Mouse (Mus musculus) brown adipose tissue, adult 24 weeks (tissue): ENCODE measurements around the gene Ndufs5. TPM values are rescaled to one million over a fixed set of nuclear protein-coding genes. Genes with fewer than 3 reads are reported as not detected.

Experiments used
- H3K27ac ChIP-seq: fragments of 200-500 bp; replicated peaks from 2 replicates; pipeline ENCODE4 v1.5.1; 2012; ENCODE audit warnings: low read depth, mild to moderate bottlenecking, low read length
- H3K4me1 ChIP-seq: fragments of 200-500 bp; 2 replicates; pipeline ENCODE4 v1.6.1; 2012; ENCODE audit warnings: low read length, mixed read lengths; ENCODE audit not compliant: control insufficient read depth, insufficient read depth, insufficient read length
- H3K4me3 ChIP-seq: fragments of 200-500 bp; 2 replicates; pipeline ENCODE4 v1.5.1; 2012; ENCODE audit warnings: low read depth, mild to moderate bottlenecking, low read length, moderate library complexity; ENCODE audit not compliant: insufficient read depth
- polyA plus RNA-seq: library from polyadenylated mRNA; stranded (reverse); fragments of >200 nt; gene quantifications from 2 replicates; pipeline ENCODE4 v1.2.4, GENCODE M21; 2012; ENCODE audit not compliant: missing spikeins, insufficient read depth, insufficient read length

Gene Ndufs5
- polyA plus RNA-seq: 1,258 and 1,341 TPM in 2 replicates

GRCm38 (mm10) chr4:123717574-123718433 is at the start of gene Ndufs5:
Gene Ndufs5, minus strand, starts transcription at chr4:123718202.
- Histone ChIP-seq H3K4me1 (no peaks in the 10 kb centered on the region), H3K4me3 (peak within 1 kb of the TSS; percentile 88), H3K27ac (peak within 1 kb of the TSS; percentile 98)

DNA sequence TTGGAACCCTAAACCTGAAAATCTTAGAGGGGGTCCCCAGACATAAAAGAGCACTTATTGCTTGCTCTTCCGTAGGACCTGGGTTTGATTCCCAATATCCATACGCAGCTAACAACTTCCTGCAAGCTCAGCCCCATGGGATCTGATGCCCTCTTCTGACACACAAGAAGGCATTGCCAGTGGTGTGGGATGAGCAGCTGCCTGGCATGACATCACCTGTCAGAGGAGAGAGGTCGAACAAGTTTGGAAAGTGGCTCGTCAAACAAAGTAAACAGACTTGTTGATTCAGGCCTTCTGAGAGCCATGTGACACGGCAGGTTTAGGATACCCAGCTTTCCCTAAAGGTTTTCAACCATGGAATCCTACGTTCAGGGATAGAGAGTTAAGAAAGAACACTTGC is 47.1 kb upstream of the Ndufs5 start:
- no peaks in the 10 kb centered on the region for H3K4me1 ChIP-seq
- H3K27ac ChIP-seq: no peak overlapping the region
- no peak overlapping the region for H3K4me3 ChIP-seq

GRCm38 (mm10) chr4:123758306-123758705 is 40.3 kb upstream of the Ndufs5 start:
- Histone ChIP-seq H3K4me3 (no peak overlapping the region), H3K4me1 (no peaks in the 10 kb centered on the region), H3K27ac (no peak overlapping the region)

- Histone ChIP-seq H3K4me1 (peaks cover 7% of the 10 kb centered on the region; the same call in 1 of the 2 replicates), H3K27ac (peak overlapping the region; percentile 46), H3K4me3 (peak overlapping the region; percentile 75)
These were observed 32.8 kb upstream of the Ndufs5 start for GRCm38 (mm10) chr4:123750707-123751312.

- Histone ChIP-seq H3K27ac (peak within 1 kb of the TSS; percentile 86), H3K4me1 (peaks cover 7% of the 10 kb centered on the region; the same call in 1 of the 2 replicates), H3K4me3 (peak within 1 kb of the TSS; percentile 99)
These were observed 32.2 kb upstream of the Ndufs5 start, which contains the start of gene Akirin1 for GRCm38 (mm10) chr4:123750152-123750651. Gene Akirin1, minus strand, starts transcription at chr4:123750345.

DNA sequence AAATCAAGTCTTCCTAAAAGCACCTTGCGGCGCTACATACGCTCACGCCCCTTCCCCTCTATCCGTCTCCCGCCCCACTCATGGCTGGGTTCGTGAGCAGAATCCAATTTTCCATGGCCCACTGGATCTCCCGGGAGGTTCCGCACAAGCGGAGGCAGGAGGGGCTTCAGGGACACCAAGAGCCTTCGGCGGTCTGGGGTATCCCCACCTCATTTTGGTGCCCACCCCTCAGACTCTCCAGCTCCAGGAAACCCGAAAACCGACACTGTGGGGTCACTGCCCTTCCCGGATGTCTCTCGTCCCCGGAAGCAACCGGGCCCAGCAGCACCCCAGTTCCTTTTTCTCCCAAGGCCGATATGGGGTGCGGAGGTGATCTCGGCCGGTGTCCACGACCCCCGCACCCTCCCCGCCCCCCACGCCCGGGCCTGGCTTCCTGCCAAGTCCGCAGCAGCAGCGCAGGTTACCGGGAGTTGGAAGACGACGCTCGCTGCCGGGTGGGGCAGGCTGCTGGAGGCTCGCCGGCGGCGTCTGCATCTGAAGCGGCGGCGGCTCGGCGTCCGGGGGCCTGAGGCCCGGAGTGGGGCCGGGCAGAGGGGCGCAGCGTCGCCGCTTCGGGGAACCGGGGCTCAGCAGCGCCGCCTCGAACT is 31.6 kb upstream of the Ndufs5 start:
- Histone ChIP-seq H3K4me3 (peak overlapping the region; percentile 99), H3K27ac (peak overlapping the region; percentile 86), H3K4me1 (peaks cover 7% of the 10 kb centered on the region; the same call in 1 of the 2 replicates)

DNA sequence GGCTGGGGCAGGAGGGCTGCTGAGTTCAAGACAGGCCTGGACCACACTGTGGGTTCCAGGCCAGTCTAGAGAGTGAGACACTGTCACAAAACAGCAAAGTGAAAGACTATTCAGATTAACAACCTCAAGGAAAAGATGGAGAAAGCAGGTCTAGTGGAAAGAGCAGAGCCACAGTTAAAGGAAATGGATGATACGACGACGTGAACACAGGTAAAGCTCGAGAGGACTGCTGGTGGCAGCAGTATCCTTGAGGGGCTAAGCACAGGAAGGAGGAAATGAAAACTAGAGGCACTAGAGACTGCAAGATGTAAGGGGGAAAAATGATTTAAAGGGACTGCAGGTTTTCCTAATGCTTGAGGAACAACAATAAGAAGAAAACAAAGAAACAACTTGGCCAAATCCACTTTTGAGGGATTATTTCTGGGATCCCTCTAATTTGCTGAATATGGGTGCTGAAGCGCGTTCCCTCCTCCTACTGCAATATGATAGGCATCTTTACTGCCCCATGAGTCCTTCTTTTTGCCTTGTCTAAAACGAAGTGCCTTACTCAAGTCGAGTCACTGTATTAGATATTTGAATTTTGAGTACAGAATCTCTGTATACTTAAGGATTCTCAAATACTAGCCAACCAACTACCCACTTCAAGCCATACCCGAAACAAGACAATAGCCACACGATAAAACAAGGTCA is 30.9 kb upstream of the Ndufs5 start:
- peak overlapping the region; percentile 99 for H3K4me3 ChIP-seq
- H3K27ac ChIP-seq: peak overlapping the region; percentile 77; the same call in 1 of the 2 replicates

DNA sequence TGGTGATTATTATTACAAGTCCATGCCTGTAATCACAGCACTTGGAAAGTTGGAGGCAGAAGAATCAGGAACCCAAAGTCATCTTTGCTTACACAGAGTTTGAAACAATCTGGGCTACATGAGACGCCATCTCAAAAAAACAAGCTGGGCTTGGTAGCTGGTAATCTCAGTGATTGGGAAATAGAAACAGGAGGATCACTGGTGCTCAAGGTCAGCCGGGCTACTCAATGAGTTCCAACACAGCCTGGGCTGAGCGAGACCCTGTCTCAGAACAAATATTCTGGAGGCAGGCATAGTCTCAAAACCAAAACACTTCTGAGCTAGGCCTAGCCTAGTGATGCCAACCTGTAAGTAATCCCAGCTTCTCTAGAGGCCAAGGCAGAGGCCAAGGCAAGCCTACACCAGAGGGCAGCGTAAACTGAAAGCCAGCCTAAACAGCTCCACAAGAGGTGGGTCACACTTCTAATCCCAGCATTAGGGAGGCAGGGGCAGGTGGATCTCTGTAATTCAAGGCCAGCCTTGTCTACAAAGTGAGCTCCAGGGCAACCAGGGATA is 27.3 kb upstream of the Ndufs5 start:
- Histone ChIP-seq H3K4me1 (peaks cover 7% of the 10 kb centered on the region; the same call in 1 of the 2 replicates), H3K4me3 (no peak overlapping the region), H3K27ac (peak overlapping the region; percentile 64)

More for the DNA sequence above, 30.9 kb upstream of the Ndufs5 start:
- H3K4me1 ChIP-seq: peaks cover 7% of the 10 kb centered on the region; the same call in 1 of the 2 replicates

GRCm38 (mm10) chr4:123742891-123743290 is 24.9 kb upstream of the Ndufs5 start:
- no peak overlapping the region for H3K4me3 ChIP-seq
- H3K27ac ChIP-seq: no peak overlapping the region
- H3K4me1 ChIP-seq: no peaks in the 10 kb centered on the region; the same call in 1 of the 2 replicates

- H3K4me1 ChIP-seq: no peaks in the 10 kb centered on the region
- no peak overlapping the region for H3K4me3 ChIP-seq
- no peak overlapping the region for H3K27ac ChIP-seq
These were observed 20.7 kb upstream of the Ndufs5 start for GRCm38 (mm10) chr4:123738708-123739107.

DNA sequence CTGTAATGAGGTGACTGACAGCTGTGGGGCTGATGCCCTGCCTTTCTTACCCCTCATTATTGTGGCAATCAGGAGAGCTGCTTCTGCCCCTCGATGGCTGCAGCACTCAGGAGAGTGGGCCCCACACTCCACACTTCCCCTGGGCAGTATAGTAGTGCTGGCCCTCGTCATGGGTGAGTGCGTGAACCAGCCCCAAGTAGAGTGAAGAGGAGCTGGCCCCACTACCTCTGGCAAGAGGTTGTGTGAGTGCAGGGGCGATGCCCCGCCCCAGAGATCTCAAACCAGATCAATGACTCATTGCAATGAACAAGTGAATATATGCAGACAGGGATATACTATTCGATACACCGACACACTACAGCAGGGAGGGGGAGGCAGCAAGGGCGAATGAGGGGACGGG is 15.5 kb upstream of the Ndufs5 start:
- H3K27ac ChIP-seq: no peak overlapping the region
- no peak overlapping the region for H3K4me3 ChIP-seq
- no peaks in the 10 kb centered on the region for H3K4me1 ChIP-seq

GRCm38 (mm10) chr4:123732921-123733320 is 14.9 kb upstream of the Ndufs5 start:
- Histone ChIP-seq H3K27ac (no peak overlapping the region), H3K4me3 (no peak overlapping the region), H3K4me1 (no peaks in the 10 kb centered on the region)

DNA sequence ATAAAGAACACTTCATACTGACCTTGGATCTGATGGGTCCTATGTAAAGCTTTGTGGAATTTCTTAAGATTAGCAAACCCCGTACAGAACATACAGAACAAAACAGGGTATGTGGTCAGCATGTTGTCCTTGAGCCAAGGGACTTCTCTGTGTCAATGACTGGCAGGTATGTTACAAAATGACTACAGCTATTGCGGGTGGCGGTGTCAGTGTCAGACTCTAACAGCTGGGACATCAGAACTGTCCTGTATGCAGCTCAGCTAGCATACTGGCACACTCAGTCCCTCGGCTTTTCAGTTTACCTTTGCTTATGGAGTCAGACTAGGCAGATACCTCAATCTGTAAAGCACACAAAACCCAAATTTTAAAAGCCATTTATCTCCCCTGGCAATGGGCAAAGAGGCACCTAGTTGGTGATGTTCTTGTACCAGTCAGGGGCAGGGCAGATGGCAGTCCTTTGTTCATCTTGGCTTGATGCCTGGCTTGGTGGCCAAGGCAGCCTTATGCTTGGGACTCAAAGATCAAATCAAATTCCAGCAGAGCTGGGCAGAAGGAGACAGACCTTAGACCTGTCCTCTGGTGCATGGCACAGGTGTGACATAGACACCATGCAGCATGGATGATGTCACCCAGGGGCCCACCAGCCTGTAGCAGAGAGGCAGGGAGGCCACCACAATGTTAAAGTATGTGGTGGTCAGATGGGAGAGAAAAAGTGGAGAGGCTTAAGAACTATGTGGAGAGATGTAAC is 14.3 kb upstream of the Ndufs5 start:
- no peak overlapping the region for H3K27ac ChIP-seq
- H3K4me1 ChIP-seq: no peaks in the 10 kb centered on the region
- no peak overlapping the region for H3K4me3 ChIP-seq

DNA sequence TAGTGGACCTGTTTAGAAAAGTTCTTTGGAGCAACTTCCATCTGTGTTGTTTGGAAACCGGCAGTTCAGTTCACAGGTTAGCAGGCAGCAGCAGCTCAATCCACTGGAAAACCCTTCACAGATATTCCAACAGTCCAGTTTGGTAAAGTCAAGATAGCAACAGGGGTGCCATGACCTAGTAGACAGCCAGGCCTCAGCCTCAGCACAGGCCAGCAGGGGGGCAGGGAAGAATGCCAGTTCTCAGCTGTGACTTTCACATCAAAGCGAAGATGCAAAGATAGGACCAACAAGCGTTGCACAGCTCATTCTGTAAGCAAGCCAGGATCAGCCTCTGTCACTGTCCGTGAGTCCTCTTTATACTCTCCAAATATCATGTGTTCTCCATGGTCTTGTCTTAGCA is 3.8 kb upstream of the Ndufs5 start:
- Histone ChIP-seq H3K4me1 (no peaks in the 10 kb centered on the region), H3K4me3 (no peak overlapping the region), H3K27ac (no peak overlapping the region)
